Mouse (Mus musculus): ENCODE data around the gene Lrrc17. TPM values are rescaled to one million over a fixed set of nuclear protein-coding genes. Genes with fewer than 3 reads are reported as not detected.

Gene Lrrc17
- not detected for polyA plus RNA-seq (2017; shearing (Covaris generic))

DNA sequence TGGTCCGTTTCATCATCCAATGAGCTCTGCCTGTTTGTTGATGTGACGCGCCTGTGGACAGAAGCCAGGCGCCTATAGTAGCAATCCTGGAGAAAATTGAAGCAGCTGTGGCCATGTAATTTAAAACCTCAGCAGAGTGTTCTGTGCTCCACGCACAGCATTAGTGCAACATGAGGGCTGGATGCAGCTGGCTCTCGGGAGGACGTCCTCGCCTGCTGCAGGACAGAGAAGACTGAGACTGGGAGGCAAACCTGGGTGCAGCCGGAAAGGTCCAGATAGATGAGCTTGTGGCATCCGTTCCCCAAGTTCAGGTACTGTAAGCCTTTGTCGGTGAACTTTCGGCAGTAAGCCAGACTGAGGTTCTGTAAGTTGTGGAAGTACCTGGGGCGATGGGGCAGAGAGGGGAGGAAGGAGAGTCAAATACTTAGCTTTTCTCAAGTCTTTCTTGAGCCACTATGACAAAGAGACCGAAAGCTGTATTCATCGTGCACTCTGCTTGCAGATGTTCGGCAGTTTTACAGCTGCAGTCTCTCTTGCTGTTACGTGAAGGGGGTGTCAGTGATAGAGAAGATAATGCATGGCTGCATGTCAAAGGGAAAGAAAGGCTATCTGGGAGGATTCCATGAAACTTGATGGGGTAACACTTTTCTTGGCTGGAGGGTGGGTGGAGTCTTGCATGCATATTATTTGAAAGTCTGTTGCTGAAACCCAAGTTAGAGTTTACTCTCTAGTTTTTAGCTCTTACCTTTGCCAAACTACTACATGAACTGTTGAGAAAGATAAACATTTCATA is at the start of gene Lrrc17:
Lrrc17 (plus strand) TSS at position 151 of the 793 bp plus-strand sequence.

Other genes with a start within 250 kb of the Lrrc17 start
- gene Fgl2, start 170.9 kb upstream of the Lrrc17 start, polyA plus RNA-seq (2017; shearing (Covaris generic)), result 2.0 TPM
- gene Ccdc146, start 118.9 kb upstream of the Lrrc17 start, polyA plus RNA-seq (2017; shearing (Covaris generic)), result not detected
- gene Fam185a, start 118.6 kb upstream of the Lrrc17 start, polyA plus RNA-seq (2017; shearing (Covaris generic)), result 2.5 TPM
- gene Fbxl13, start 102.1 kb downstream of the Lrrc17 start, polyA plus RNA-seq (2017; shearing (Covaris generic)), result not detected
- gene Armc10, start 102.3 kb downstream of the Lrrc17 start, polyA plus RNA-seq (2017; shearing (Covaris generic)), result 18.8 TPM
- gene Napepld, start 157.8 kb downstream of the Lrrc17 start, polyA plus RNA-seq (2017; shearing (Covaris generic)), result 1.2 TPM
- gene Pmpcb, start 193.6 kb downstream of the Lrrc17 start, polyA plus RNA-seq (2017; shearing (Covaris generic)), result 45.8 TPM
- gene Dnajc2, start 241.7 kb downstream of the Lrrc17 start, polyA plus RNA-seq (2017; shearing (Covaris generic)), result 58.4 TPM
- gene Psmc2, start 241.7 kb downstream of the Lrrc17 start, polyA plus RNA-seq (2017; shearing (Covaris generic)), result 96.1 TPM

Measured in effector memory CD4-positive, alpha-beta T cell, adult 5 months (primary cell).